Mouse (Mus musculus) thymus, postnatal 10 days (tissue): ENCODE results near the gene Fuz.

ENCODE experiments used
- DNase-seq, 2 experiments: peaks; one replicate each; pipeline ENCODE4 v3.0.0; 2021; ENCODE audit warnings: low spot score in 2 of 2

Fuz gene

GRCm38 (mm10) chr7:44929204-44930151, 33.6 kb downstream of the Fuz start, which contains the start of gene Ap2a1:
Gene Ap2a1, minus strand, starts transcription at chr7:44929496.
- DNase-seq: peak; percentile 99 to 100

- no peak for DNase-seq
Observed at GRCm38 (mm10) chr7:44938680-44939079, 42.8 kb downstream of the Fuz start.

- DNase-seq: no peak
Observed at GRCm38 (mm10) chr7:44942904-44943303, 47.0 kb downstream of the Fuz start, which contains the start of gene Tsks. Gene Tsks, plus strand, starts transcription at chr7:44943204.

- DNase-seq: no peak
Observed at GRCm38 (mm10) chr7:44949922-44950321, 54.0 kb downstream of the Fuz start.

- DNase-seq: no peak
Observed at GRCm38 (mm10) chr7:44951960-44952359, 56.1 kb downstream of the Fuz start.
